ENCODE assay signal across 8 mouse cellular contexts in the genomic region with DNA sequence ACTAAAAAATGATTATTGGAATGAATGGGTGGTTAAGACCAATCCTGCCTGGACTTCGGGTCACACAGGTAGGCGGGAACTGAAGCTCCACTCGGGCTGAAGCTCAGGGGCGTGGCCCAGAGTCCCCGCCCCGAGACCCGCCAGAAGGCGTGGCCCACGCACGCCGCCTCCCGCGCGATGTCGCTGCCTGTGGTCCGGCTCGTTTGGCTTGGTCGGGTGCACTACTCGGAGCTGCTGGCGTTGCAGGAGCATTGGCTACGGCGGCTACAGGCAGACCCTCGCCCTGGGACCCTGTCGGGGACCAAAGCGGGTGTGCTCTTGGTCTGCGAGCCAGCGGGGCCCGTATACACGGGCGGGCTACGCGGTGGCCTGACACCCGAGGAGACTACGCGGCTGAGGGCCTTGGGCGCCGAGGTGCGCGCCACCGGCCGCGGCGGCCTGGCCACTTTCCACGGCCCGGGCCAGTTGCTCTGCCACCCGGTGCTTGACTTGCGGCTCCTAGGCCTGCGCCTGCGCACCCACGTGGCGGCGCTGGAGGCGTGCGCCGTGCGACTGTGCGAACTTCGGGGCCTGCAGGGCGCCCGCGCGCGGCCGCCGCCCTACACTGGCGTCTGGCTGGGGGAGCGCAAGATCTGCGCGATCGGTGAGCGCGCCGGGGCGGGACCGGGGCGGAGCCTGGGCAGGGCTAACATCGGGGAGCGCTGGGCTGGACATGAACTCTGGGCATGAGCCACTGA. TPM values are rescaled to one million over a fixed set of nuclear protein-coding genes. Genes with fewer than 3 reads are reported as not detected.
A peak's percentile ranks its signal among the peaks of the same experiment; 100 is the strongest.
DNase-seq lines count a peak whose midpoint lies in the region; ATAC-seq and TF ChIP-seq lines count a peak whose summit lies in the region.

A gene (plus strand): TSS at position 173 of the 737 bp plus-strand sequence.

- peak within 1 kb of the TSS; percentile 81 for H3K9ac ChIP-seq in hindbrain, embryonic 14.5 days

- POLR2A ChIA-PET in Patski (lab: Charles Lee) = interaction anchor here (0.6 kb wide), 1 partner anchor 45 kb away, joined by 3 read pairs; no protein-coding TSS in a partner anchor

- peak; percentile 79 for TF ChIP-seq CTCF in Patski (IDR thresholded peaks at IDR 0.05)

- CTCF ChIA-PET in Patski (lab: Charles Lee) = interaction anchor here (0.8 to 2.1 kb wide), 5 partner anchors 13 to 170 kb away, joined by 3 to 7 read pairs (median 3); a partner anchor contains a TSS

- peak; percentile 90 for ATAC-seq in Patski
- peak; percentile 97 for ATAC-seq in hindbrain, embryonic 14.5 days (ENCODE audit: low FRiP score)

- H3K4me1 ChIP-seq in hindbrain, embryonic 14.5 days (replicated peaks; ENCODE audit: control insufficient read depth, insufficient read depth, low read length) = 0 out of 2 replicates have a peak, but pooled peaks cover 4% of the 10 kb centered on the region

- H3K36me3 ChIP-seq in hindbrain, embryonic 14.5 days (replicated peaks; ENCODE audit: control insufficient read depth, insufficient read depth) = no peaks in the 10 kb centered on the region

- no peaks in the 10 kb centered on the region for H3K27me3 ChIP-seq in Patski
- no peaks in the 10 kb centered on the region for H3K27me3 ChIP-seq in hindbrain, embryonic 14.5 days (ENCODE audit: control insufficient read depth, insufficient read depth, low read length)

- H3K4me3 ChIP-seq in hindbrain, embryonic 14.5 days (replicated peaks; ENCODE audit: low read length) = peak within 1 kb of the TSS; percentile 83

- in situ Hi-C loops in Patski (cut with MboI; ENCODE audit: low pct_unique_long_range_greater_than_20kb) = no loop called here

- peak within 1 kb of the TSS; percentile 79 for H3K4me2 ChIP-seq in hindbrain, embryonic 14.5 days (replicated peaks)

- peak within 1 kb of the TSS; percentile 88 for H3K27ac ChIP-seq in hindbrain, embryonic 14.5 days

- peak; percentile 41 for DNase-seq in Patski (ENCODE audit: low read depth, low spot score)
- peak; percentile 88 to 93 for DNase-seq in cerebellum, postnatal 14 days
- DNase-seq in frontal cortex, postnatal 25 days (ENCODE audit: low spot score in 2 of 2) = peak; percentile 83 to 84
- DNase-seq in hindbrain, embryonic 14.5 days (ENCODE audit: low spot score) = peak; percentile 87
- peak; percentile 91 for DNase-seq in layer of hippocampus, postnatal 36 days
- DNase-seq in lung, postnatal 36 days = peak; percentile 95
- peak; percentile 94 for DNase-seq in retina, postnatal 1 day
- peak; percentile 88 to 94 for DNase-seq in urinary bladder, adult 18-20 months (ENCODE audit: low spot score in 2 of 2)

- no peaks in the 10 kb centered on the region for H3K9me3 ChIP-seq in hindbrain, embryonic 14.5 days (ENCODE audit: control insufficient read depth, low read length)

- WGBS in hindbrain, embryonic 14.5 days = under 1% methylated on average over 78 of the region's 78 CpGs

RNA-seq across cellular contexts. Expression of the gene that starts here (rescaled TPM):
- polyA plus RNA-seq in Patski (2021) = 5.1 TPM
- 19.2 and 20.2 TPM in 2 replicates for polyA plus RNA-seq in hindbrain, embryonic 14.5 days (2014; fragmentation: Nextera tagmentation; extraction: Ambion mirVana)
- total RNA-seq in layer of hippocampus, postnatal 36 days (2021) = 1 to 10 TPM; 5.7 to 7.1 TPM

Comparison
In these comparisons a context has a peak if more than half of its experiments do, and no peak if none do; other contexts are left out.
1. Peak in every context shown above with its lines: DNase-seq, ATAC-seq, H3K4me3 ChIP-seq and H3K27ac ChIP-seq.
2. DNase-seq: peak in every context shown above with its lines; median percentile 95 in lung, postnatal 36 days; 94 in retina, postnatal 1 day; 91 in layer of hippocampus, postnatal 36 days; 91 in urinary bladder, adult 18-20 months; 90 in cerebellum, postnatal 14 days; 87 in hindbrain, embryonic 14.5 days; 84 in frontal cortex, postnatal 25 days; 41 in Patski.